In the genomic region with DNA sequence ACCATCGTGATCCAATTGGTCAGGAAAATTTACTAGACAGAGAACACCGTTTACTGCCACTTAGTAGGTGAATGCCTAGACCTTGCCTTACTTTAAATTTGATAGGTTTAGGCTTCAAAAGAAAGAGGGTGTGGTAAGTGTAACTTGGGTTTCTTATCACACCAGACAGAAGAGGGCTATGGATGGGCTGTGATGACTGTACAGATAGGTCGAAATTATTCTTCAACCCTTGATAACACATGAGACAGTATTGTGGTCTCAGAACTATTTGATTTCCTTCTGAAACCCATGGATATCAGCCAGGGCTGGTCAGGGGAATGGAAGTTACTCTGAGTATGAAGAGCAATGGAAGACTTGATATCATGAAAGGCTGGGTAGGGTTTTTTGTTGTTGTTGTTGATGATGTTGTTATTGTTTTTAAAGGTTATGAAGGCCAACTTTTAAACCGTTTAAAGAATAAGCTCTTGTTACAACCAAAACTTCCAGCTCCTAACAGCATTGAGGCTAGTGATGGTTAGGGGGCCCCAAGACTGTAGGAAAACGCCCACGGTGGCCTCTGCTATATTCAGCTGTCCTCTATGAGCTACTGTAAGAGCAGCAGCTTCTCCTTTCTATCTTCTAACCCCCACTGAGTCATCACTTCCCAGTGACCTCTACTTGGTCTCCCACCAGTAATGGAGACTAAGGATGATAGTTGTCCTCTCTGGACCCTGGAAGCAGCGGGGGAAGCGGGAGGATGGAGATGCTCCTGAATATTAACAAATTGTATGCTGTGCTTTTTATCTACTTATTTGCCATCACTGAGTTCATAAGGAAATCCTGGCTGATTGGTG, we compare ENCODE assay signal across 26 mouse cellular contexts. TPM values are rescaled to one million over a fixed set of nuclear protein-coding genes. Genes with fewer than 3 reads are reported as not detected.
DNase-seq lines count a peak whose midpoint lies in the region; ATAC-seq and TF ChIP-seq lines count a peak whose summit lies in the region.
"Had no signal": no experiment of that assay in that cellular context is flagged by ENCODE, and none has a peak within 500 bp of the region (broad histone marks: within the 10 kb centered on the region; RNA-seq: fewer than 3 reads in every experiment).

No protein-coding gene starts in this region.

- peak; percentile 59; the same call in 1 of the 2 replicates for ATAC-seq in intestine, embryonic 16.5 days
- peak; percentile 75 for ATAC-seq in liver, postnatal 0 days
- ATAC-seq in hindbrain, postnatal 0 days: no peak
- ATAC-seq: activated CD4-positive, CD25-positive, alpha-beta regulatory T cell, adult 4 months; Patski had no signal

- TF ChIP-seq EP300 in liver, postnatal 0 days (IDR thresholded peaks at IDR 0.05; ENCODE audit: low read depth): peak; percentile 77

- H3K27me3 ChIP-seq in intestine, embryonic 16.5 days (replicated peaks; ENCODE audit: control insufficient read depth, insufficient read depth, low read length): no peaks in the 10 kb centered on the region
- no peaks in the 10 kb centered on the region for H3K27me3 ChIP-seq in liver, postnatal 0 days (ENCODE audit: insufficient read depth, low read length)
- no peaks in the 10 kb centered on the region for H3K27me3 ChIP-seq in hindbrain, postnatal 0 days (ENCODE audit: insufficient read depth, low read length)
- no peaks in the 10 kb centered on the region for H3K27me3 ChIP-seq in limb, embryonic 10.5 days (ENCODE audit: low read depth, poor library complexity, severe bottlenecking)
- H3K27me3 ChIP-seq: CH12.LX; forebrain, embryonic 12.5 days; limb, embryonic 13.5 days; neural tube, embryonic 12.5 days; Patski had no signal

- no peak overlapping the region for H3K4me2 ChIP-seq in intestine, embryonic 16.5 days (ENCODE audit: low read depth, low read length)
- peak overlapping the region; percentile 54 for H3K4me2 ChIP-seq in liver, postnatal 0 days (ENCODE audit: low read depth, low read length)
- no peak overlapping the region for H3K4me2 ChIP-seq in hindbrain, postnatal 0 days (ENCODE audit: low read depth, low read length)
- H3K4me2 ChIP-seq: forebrain, embryonic 12.5 days; heart, embryonic 11.5 days; limb, embryonic 13.5 days; neural tube, embryonic 12.5 days had no signal

- no peak overlapping the region for H3K4me3 ChIP-seq in intestine, embryonic 16.5 days (ENCODE audit: low read length)
- H3K4me3 ChIP-seq in liver, postnatal 0 days (ENCODE audit: low read depth, low read length): no peak overlapping the region
- no peak overlapping the region for H3K4me3 ChIP-seq in hindbrain, postnatal 0 days (ENCODE audit: low read length)
- H3K4me3 ChIP-seq in limb, embryonic 10.5 days: no peak overlapping the region
- H3K4me3 ChIP-seq: forebrain, embryonic 12.5 days; layer of hippocampus, adult 2 months; left cerebral cortex, adult 2 months; limb, embryonic 13.5 days; neural tube, embryonic 12.5 days had no signal

- H3K4me1 ChIP-seq in intestine, embryonic 16.5 days (ENCODE audit: control insufficient read depth, insufficient read depth, low read length): no peaks in the 10 kb centered on the region
- peaks cover 20% of the 10 kb centered on the region for H3K4me1 ChIP-seq in liver, postnatal 0 days (ENCODE audit: insufficient read depth)
- H3K4me1 ChIP-seq in hindbrain, postnatal 0 days (ENCODE audit: insufficient read depth, low read length): no peaks in the 10 kb centered on the region
- H3K4me1 ChIP-seq in limb, embryonic 10.5 days: 0 out of 2 replicates have a peak, but pooled peaks cover 4% of the 10 kb centered on the region
- H3K4me1 ChIP-seq: forebrain, embryonic 12.5 days; limb, embryonic 13.5 days; neural tube, embryonic 12.5 days had no signal

- 89% methylated on average over 8 of the region's 8 CpGs for WGBS in intestine, embryonic 16.5 days
- 59% methylated on average over 8 of the region's 8 CpGs for WGBS in liver, postnatal 0 days (ENCODE audit: insufficient replicate concordance)
- 92% methylated on average over 8 of the region's 8 CpGs for WGBS in hindbrain, postnatal 0 days
- 93% methylated on average over 8 of the region's 8 CpGs for WGBS in limb, embryonic 10.5 days

- H3K27ac ChIP-seq in intestine, embryonic 16.5 days (ENCODE audit: low read length): no peak overlapping the region
- H3K27ac ChIP-seq in liver, postnatal 0 days (ENCODE audit: low read depth): peak overlapping the region; percentile 62
- H3K27ac ChIP-seq in hindbrain, postnatal 0 days: no peak overlapping the region
- H3K27ac ChIP-seq in limb, embryonic 10.5 days: no peak overlapping the region
- H3K27ac ChIP-seq: forebrain, embryonic 12.5 days; layer of hippocampus, adult 2 months; left cerebral cortex, adult 2 months; limb, embryonic 13.5 days; neural tube, embryonic 12.5 days had no signal

- peak; percentile 59 for DNase-seq in heart, adult 11 months
- DNase-seq in heart, postnatal 36 days: no peak
- peak; percentile 59 for DNase-seq in c-Kit-positive CD71-positive TER-119-negative erythroid progenitor cells, embryonic 14.5 days (ENCODE audit: low read depth)
- DNase-seq in liver, postnatal 0 days: no peak
- DNase-seq in right cerebral cortex, adult 2 months (ENCODE audit: low spot score in 2 of 2): no peak
- no peak for DNase-seq in hindbrain, postnatal 0 days (ENCODE audit: low spot score)
- no peak for DNase-seq in limb, embryonic 10.5 days (ENCODE audit: low spot score)
- DNase-seq: adrenal gland, postnatal 25 days; cerebellum, adult 9-10 months; gastrocnemius, postnatal 25 days; lung, postnatal 10 days; right cerebral cortex, postnatal 25 days; thymus, postnatal 4 days had no signal

- H3K9ac ChIP-seq in intestine, embryonic 16.5 days (ENCODE audit: low read depth, low read length): no peak overlapping the region
- no peak overlapping the region for H3K9ac ChIP-seq in liver, postnatal 0 days (replicated peaks)
- no peak overlapping the region for H3K9ac ChIP-seq in hindbrain, postnatal 0 days (replicated peaks; ENCODE audit: low read length)
- H3K9ac ChIP-seq: forebrain, embryonic 12.5 days; limb, embryonic 13.5 days; neural tube, embryonic 12.5 days had no signal

- TF ChIP-seq CTCF in liver, postnatal 0 days (IDR thresholded peaks at IDR 0.05; ENCODE audit: low read depth): no peak
- no peak for TF ChIP-seq CTCF in hindbrain, postnatal 0 days (IDR thresholded peaks at IDR 0.05; ENCODE audit: low read depth)

- no peaks in the 10 kb centered on the region for H3K9me3 ChIP-seq in intestine, embryonic 16.5 days (ENCODE audit: control insufficient read depth, low read length)
- no peaks in the 10 kb centered on the region for H3K9me3 ChIP-seq in liver, postnatal 0 days (ENCODE audit: low read length)
- no peaks in the 10 kb centered on the region for H3K9me3 ChIP-seq in hindbrain, postnatal 0 days (ENCODE audit: low read length)
- H3K9me3 ChIP-seq in limb, embryonic 10.5 days (replicated peaks): no peaks in the 10 kb centered on the region
- H3K9me3 ChIP-seq: forebrain, embryonic 12.5 days; limb, embryonic 13.5 days; neural tube, embryonic 12.5 days had no signal

- intact Hi-C loops in heart, postnatal 36 days (cut with DNase I): no loop called here

- H3K36me3 ChIP-seq in intestine, embryonic 16.5 days (ENCODE audit: control insufficient read depth, insufficient read depth, low read length): no peaks in the 10 kb centered on the region
- H3K36me3 ChIP-seq in liver, postnatal 0 days (replicated peaks; ENCODE audit: insufficient read depth, low read length): no peaks in the 10 kb centered on the region
- no peaks in the 10 kb centered on the region for H3K36me3 ChIP-seq in hindbrain, postnatal 0 days (ENCODE audit: insufficient read depth, low read length)
- no peaks in the 10 kb centered on the region for H3K36me3 ChIP-seq in limb, embryonic 10.5 days
- H3K36me3 ChIP-seq: forebrain, embryonic 12.5 days; limb, embryonic 13.5 days; neural tube, embryonic 12.5 days had no signal

RNA-seq across cellular contexts. Expression of gene Fasl, which starts 3.8 kb away (rescaled TPM):
- not detected for total RNA-seq in heart, postnatal 36 days (2021)
- not detected in 2 replicates for polyA plus RNA-seq in intestine, embryonic 16.5 days (2015; fragmentation: Nextera tagmentation; extraction: Ambion mirVana)
- 0.08 and 0.19 TPM in 2 replicates for polyA plus RNA-seq in liver, postnatal 0 days (2015; fragmentation: Nextera tagmentation; extraction: Ambion mirVana)
- 0.63 and 1.4 TPM in 2 replicates for total RNA-seq in hindbrain, postnatal 0 days (2014; rRNA removed)
- 0.56 TPM in 1 of 2 replicates, not detected in the other for polyA plus RNA-seq in hindbrain, postnatal 0 days (2015; fragmentation: Nextera tagmentation; extraction: Ambion mirVana)
- not detected in 2 replicates for polyA plus RNA-seq in limb, embryonic 10.5 days (2016; fragmentation: Nextera tagmentation; extraction: Ambion mirVana)
- total RNA-seq: adrenal gland, postnatal 25 days; gastrocnemius, postnatal 25 days; heart, postnatal 25 days had no signal
- polyA plus RNA-seq: embryonic facial prominence, embryonic 14.5 days; forebrain, embryonic 12.5 days; heart, embryonic 11.5 days; kidney, embryonic 16.5 days; limb, embryonic 13.5 days; Patski had no signal

Comparison
In these comparisons a context has a peak if more than half of its experiments do, and no peak if none do; other contexts are left out.
1. DNase-seq: peak in heart, adult 11 months (single experiment) and c-Kit-positive CD71-positive TER-119-negative erythroid progenitor cells, embryonic 14.5 days (single experiment); none in heart, postnatal 36 days (0 of 2), liver, postnatal 0 days (single experiment), right cerebral cortex, adult 2 months (0 of 2), hindbrain, postnatal 0 days (single experiment) and limb, embryonic 10.5 days (single experiment).